Mouse (Mus musculus) kidney, embryonic 16.5 days (tissue): ENCODE results near the gene Nek9. TPM values are rescaled to one million over a fixed set of nuclear protein-coding genes. Genes with fewer than 3 reads are reported as not detected.
"Not testable (repeated sequence)": the region's sequence is repeated elsewhere in the genome, so short reads cannot be mapped to it uniquely, and the experiment has no call there.

ENCODE experiments used
- ATAC-seq: fragments of 200-750 bp; cut with Nextera tagmentation; 2 replicates; pipeline ENCODE4 v1.8.0; 2017; ENCODE audit warnings: moderate TSS enrichment; ENCODE audit not compliant: low FRiP score, low TSS enrichment
- H3K27ac ChIP-seq: fragments of 300-500 bp; sonication (generic); 2 replicates; pipeline ENCODE4 v1.5.1; 2014; ENCODE audit warnings: low read length
- H3K27me3 ChIP-seq: fragments of 300-500 bp; sonication (generic); 2 replicates; pipeline ENCODE4 v1.6.1; 2014; ENCODE audit warnings: low read length, control low read depth, mixed read lengths; ENCODE audit not compliant: insufficient read depth
- H3K36me3 ChIP-seq: fragments of 300-500 bp; sonication (generic); 2 replicates; pipeline ENCODE4 v1.6.1; 2014; ENCODE audit warnings: low read length, control low read depth, mixed read lengths; ENCODE audit not compliant: insufficient read depth
- H3K4me1 ChIP-seq: fragments of 300-500 bp; sonication (generic); 2 replicates; pipeline ENCODE4 v1.6.1; 2014; ENCODE audit warnings: low read length, control low read depth, mixed read lengths; ENCODE audit not compliant: insufficient read depth
- H3K4me2 ChIP-seq: fragments of 300-500 bp; sonication (generic); replicated peaks from 2 replicates; pipeline ENCODE4 v1.6.1; 2014; ENCODE audit warnings: low read depth, low read length
- H3K4me3 ChIP-seq: fragments of 300-500 bp; sonication (generic); 2 replicates; pipeline ENCODE4 v1.5.1; 2014; ENCODE audit warnings: mild to moderate bottlenecking, low read length
- H3K9ac ChIP-seq: fragments of 300-500 bp; sonication (generic); replicated peaks from 2 replicates; pipeline ENCODE4 v1.6.1; 2014; ENCODE audit warnings: low read length
- H3K9me3 ChIP-seq: fragments of 300-500 bp; sonication (generic); 2 replicates; pipeline ENCODE4 v1.6.1; 2016; ENCODE audit warnings: low read length, control low read depth
- WGBS: fragments of 180-500 bp; shearing (Covaris S2); extraction: QIAGEN DNeasy Blood & Tissue Kit; methylation state at CpG from one replicate; pipeline ENCODE4 v1.1.7; 2014; 5-methylcytosine and 5-hydroxymethylcytosine counted together
- polyA plus RNA-seq: library from polyadenylated mRNA; unstranded; fragments of >200 nt; fragmentation: Nextera tagmentation; extraction: Ambion mirVana; gene quantifications from 2 replicates; pipeline ENCODE4 v1.2.1, GENCODE M21; 2015

The Nek9 gene
- polyA plus RNA-seq, 1 experiment from 2014 or later = 20.7 TPM

- H3K9ac ChIP-seq = no peak overlapping the region
- H3K27ac ChIP-seq = no peak overlapping the region
- H3K4me3 ChIP-seq = no peak overlapping the region
- 87% methylated on average over 4 of the region's 4 CpGs for WGBS
- no peak for ATAC-seq
- H3K27me3 ChIP-seq = peaks cover 3% of the 10 kb centered on the region; the same call in 1 of the 2 replicates
- H3K9me3 ChIP-seq = no peaks in the 10 kb centered on the region
- H3K36me3 ChIP-seq = no peaks in the 10 kb centered on the region
- no peak overlapping the region for H3K4me2 ChIP-seq
- peaks cover 14% of the 10 kb centered on the region for H3K4me1 ChIP-seq
Measured at GRCm38 (mm10) chr12:85284996-85285395, 54.2 kb downstream of the Nek9 start.

DNA sequence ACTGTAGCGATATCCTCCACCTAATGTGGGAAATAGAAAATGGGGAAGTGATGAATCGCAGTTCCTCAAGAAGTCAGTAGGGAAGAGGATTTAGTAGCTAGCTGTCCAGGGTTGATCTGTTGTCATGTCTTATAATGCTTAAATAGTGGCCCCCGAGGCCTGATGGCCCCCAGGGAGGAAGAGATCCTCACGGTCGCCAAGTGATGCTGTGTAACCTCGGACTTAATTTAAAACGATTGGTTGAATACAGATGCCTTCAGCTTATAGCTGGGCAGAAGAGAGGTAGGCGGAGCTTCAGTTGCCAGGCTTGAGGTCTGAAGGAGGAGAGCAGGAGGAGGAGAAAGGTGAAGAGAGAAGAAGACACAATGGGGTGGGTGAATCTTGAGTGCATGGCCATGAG is 54.8 kb downstream of the Nek9 start:
- Histone ChIP-seq H3K36me3 (no peaks in the 10 kb centered on the region), H3K27ac (no peak overlapping the region), H3K4me3 (no peak overlapping the region), H3K4me1 (peaks cover 12% of the 10 kb centered on the region), H3K4me2 (no peak overlapping the region), H3K9me3 (no peaks in the 10 kb centered on the region), H3K27me3 (no peaks in the 10 kb centered on the region), H3K9ac (no peak overlapping the region)
- WGBS = 75% methylated on average over 8 of the region's 8 CpGs
- ATAC-seq = no peak

GRCm38 (mm10) chr12:85281756-85282155 is 57.4 kb downstream of the Nek9 start:
- not testable (repeated sequence) for H3K4me2 ChIP-seq, H3K27me3 ChIP-seq, H3K9me3 ChIP-seq, H3K4me1 ChIP-seq, ATAC-seq, H3K9ac ChIP-seq, H3K4me3 ChIP-seq, H3K27ac ChIP-seq, H3K36me3 ChIP-seq
- WGBS = 92% methylated on average over 1 of the region's 4 CpGs

- peak overlapping the region; percentile 92 for H3K4me2 ChIP-seq
- H3K4me1 ChIP-seq = peaks cover 8% of the 10 kb centered on the region
- H3K27ac ChIP-seq = no peak overlapping the region
- 72% methylated on average over 12 of the region's 12 CpGs for WGBS
- no peak overlapping the region for H3K9ac ChIP-seq
- H3K4me3 ChIP-seq = peak overlapping the region; percentile 91
- no peaks in the 10 kb centered on the region for H3K9me3 ChIP-seq
- H3K36me3 ChIP-seq = 0 out of 2 replicates have a peak, but pooled peaks cover 6% of the 10 kb centered on the region
- no peaks in the 10 kb centered on the region for H3K27me3 ChIP-seq
- ATAC-seq = no peak
Measured at GRCm38 (mm10) chr12:85280845-85281651, 58.1 kb downstream of the Nek9 start.

- Histone ChIP-seq H3K4me2 (peak overlapping the region; percentile 92), H3K9ac (peak overlapping the region; percentile 93), H3K4me3 (peak overlapping the region; percentile 91), H3K9me3 (no peaks in the 10 kb centered on the region), H3K27me3 (no peaks in the 10 kb centered on the region), H3K36me3 (0 out of 2 replicates have a peak, but pooled peaks cover 7% of the 10 kb centered on the region), H3K4me1 (peaks cover 8% of the 10 kb centered on the region), H3K27ac (peak overlapping the region; percentile 85)
- under 1% methylated on average over 31 of the region's 31 CpGs for WGBS
- ATAC-seq = peak; percentile 98
Measured at GRCm38 (mm10) chr12:85280105-85280844, 58.9 kb downstream of the Nek9 start.

GRCm38 (mm10) chr12:85279396-85280080 is 59.6 kb downstream of the Nek9 start:
- H3K4me2 ChIP-seq = peak overlapping the region; percentile 92
- peak overlapping the region; percentile 93 for H3K9ac ChIP-seq
- H3K9me3 ChIP-seq = no peaks in the 10 kb centered on the region
- peaks cover 8% of the 10 kb centered on the region for H3K4me1 ChIP-seq
- H3K27ac ChIP-seq = peak overlapping the region; percentile 85
- H3K36me3 ChIP-seq = peaks cover 13% of the 10 kb centered on the region
- H3K4me3 ChIP-seq = peak overlapping the region; percentile 91
- 7% methylated on average over 10 of the region's 10 CpGs for WGBS
- peak; percentile 40 for ATAC-seq
- H3K27me3 ChIP-seq = no peaks in the 10 kb centered on the region

DNA sequence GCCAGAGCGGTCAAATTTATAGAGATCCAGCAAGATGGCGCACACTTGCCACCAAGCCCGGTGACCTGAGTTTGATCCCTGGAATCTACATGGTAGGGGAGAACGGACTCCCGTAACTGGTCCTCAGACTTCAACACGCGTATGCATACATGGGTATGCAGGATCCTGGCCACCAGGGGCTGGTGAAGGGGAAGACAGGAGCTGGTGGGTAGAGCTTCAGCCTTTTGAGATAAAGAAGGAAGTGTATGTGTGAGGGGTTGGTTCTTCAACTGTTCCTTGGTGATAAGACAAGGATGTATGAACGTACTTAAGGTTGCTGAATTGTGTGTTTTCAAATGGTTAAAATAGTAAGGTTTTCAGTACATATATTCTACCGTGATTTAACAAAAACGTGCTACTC is 60.2 kb downstream of the Nek9 start:
- no peak for ATAC-seq
- no peaks in the 10 kb centered on the region for H3K27me3 ChIP-seq
- H3K36me3 ChIP-seq = peaks cover 14% of the 10 kb centered on the region
- no peak overlapping the region for H3K4me3 ChIP-seq
- 95% methylated on average over 10 of the region's 10 CpGs for WGBS
- no peak overlapping the region for H3K4me2 ChIP-seq
- H3K9me3 ChIP-seq = no peaks in the 10 kb centered on the region
- H3K4me1 ChIP-seq = peaks cover 8% of the 10 kb centered on the region
- no peak overlapping the region for H3K27ac ChIP-seq
- no peak overlapping the region for H3K9ac ChIP-seq

GRCm38 (mm10) chr12:85276273-85276672 is 62.9 kb downstream of the Nek9 start:
- ATAC-seq = no peak
- Histone ChIP-seq H3K4me3 (no peak overlapping the region), H3K9ac (no peak overlapping the region), H3K9me3 (no peaks in the 10 kb centered on the region), H3K4me1 (peaks cover 22% of the 10 kb centered on the region), H3K4me2 (no peak overlapping the region), H3K27me3 (no peaks in the 10 kb centered on the region), H3K27ac (no peak overlapping the region), H3K36me3 (peaks cover 14% of the 10 kb centered on the region)
- 54% methylated on average over 5 of the region's 5 CpGs for WGBS

DNA sequence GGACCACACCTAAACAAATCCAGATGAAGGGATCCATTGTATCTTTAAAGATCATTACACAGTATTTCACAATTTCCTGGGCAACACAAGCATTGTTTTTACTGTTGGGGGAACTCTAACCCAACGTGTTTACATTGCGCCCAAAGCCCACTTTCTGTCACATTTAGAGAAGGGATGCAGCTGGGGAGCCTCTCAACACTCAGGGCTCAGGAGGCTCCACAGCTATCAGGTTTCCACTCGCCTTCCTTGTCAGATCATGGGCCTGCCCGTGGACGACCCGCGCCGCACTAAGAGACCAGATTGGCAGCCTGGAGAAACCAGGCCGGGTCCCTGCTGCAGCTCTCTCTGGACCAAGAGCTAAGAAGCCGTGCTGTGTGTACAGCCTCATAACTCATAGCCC is 65.7 kb downstream of the Nek9 start:
- H3K27me3 ChIP-seq = no peaks in the 10 kb centered on the region
- ATAC-seq = peak; percentile 78
- H3K9me3 ChIP-seq = no peaks in the 10 kb centered on the region
- 22% methylated on average over 10 of the region's 10 CpGs for WGBS
- no peak overlapping the region for H3K4me3 ChIP-seq
- no peak overlapping the region for H3K4me2 ChIP-seq
- no peak overlapping the region; the same call in 1 of the 2 replicates for H3K9ac ChIP-seq
- H3K4me1 ChIP-seq = peaks cover 24% of the 10 kb centered on the region
- H3K27ac ChIP-seq = peak overlapping the region; percentile 74
- peaks cover 14% of the 10 kb centered on the region for H3K36me3 ChIP-seq
